Mouse (Mus musculus): Measurements from ENCODE around the gene Gpnmb. TPM values are rescaled to one million over a fixed set of nuclear protein-coding genes. Genes with fewer than 3 reads are reported as not detected.

The Gpnmb gene
- polyA plus RNA-seq, 1 experiment: 2.6 TPM

DNA sequence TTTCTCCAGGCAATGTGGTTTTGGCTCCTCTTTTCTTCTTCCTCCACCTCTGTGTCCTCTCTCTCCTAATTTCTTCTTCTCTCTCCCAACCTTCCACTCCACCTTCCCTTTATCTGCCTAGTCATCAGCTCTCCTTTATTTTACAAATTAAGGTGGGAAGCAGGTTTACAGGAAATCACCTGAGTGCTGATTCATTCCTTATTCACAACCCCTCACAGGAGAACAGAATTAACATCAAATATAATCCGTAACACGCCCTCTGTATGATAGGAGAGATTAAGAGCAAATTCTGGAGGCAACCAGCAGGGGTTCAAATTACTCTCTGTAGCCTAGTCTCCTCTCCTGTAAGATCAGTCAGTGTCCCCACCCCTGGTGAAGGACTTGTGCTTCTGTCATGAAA, 14.0 kb upstream of the Gpnmb start:
- Histone ChIP-seq H3K4me1 (ENCODE audit: control insufficient read depth, insufficient read depth, low read length) (peaks cover 9% of the 10 kb centered on the region), H3K4me3 (replicated peaks; ENCODE audit: control insufficient read depth, low read depth, low read length) (no peak overlapping the region), H3K27ac (ENCODE audit: control insufficient read depth, insufficient read depth, low read depth, low read length, poor library complexity) (no peak overlapping the region)
- TF ChIP-seq CTCF (IDR thresholded peaks at IDR 0.05; ENCODE audit: control insufficient read depth, insufficient read depth, low read length) (no peak), POLR2A (IDR thresholded peaks at IDR 0.05; ENCODE audit: borderline replicate concordance, control insufficient read depth, low read depth, low read length) (no peak)
- WGBS: 71% methylated on average over 2 of the region's 2 CpGs

DNA sequence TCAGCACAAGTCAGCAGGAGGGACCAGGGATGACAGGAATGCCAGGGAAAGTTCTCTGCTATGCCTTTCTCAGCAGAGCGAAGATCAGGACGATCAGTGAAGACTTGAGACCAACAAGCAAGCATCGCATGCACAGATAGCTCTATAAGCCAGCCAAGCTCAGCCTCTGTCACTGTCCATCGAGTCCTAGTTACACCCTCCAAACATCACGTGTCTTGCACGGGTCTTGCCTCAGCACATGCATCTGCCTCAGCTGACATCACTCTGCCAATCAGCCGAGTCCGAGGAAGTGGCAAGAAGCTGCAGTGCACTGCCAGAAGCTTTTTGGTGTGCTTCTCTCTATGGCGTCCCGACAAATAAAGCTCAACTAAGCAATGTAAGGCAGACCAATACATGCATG, 13.0 kb upstream of the Gpnmb start:
- TF ChIP-seq CTCF (IDR thresholded peaks at IDR 0.05; ENCODE audit: control insufficient read depth, insufficient read depth, low read length) (no peak), POLR2A (IDR thresholded peaks at IDR 0.05; ENCODE audit: borderline replicate concordance, control insufficient read depth, low read depth, low read length) (no peak)
- no peak overlapping the region for H3K4me3 ChIP-seq (replicated peaks; ENCODE audit: control insufficient read depth, low read depth, low read length)
- WGBS: 64% methylated on average over 10 of the region's 10 CpGs
- no peak overlapping the region for H3K27ac ChIP-seq (ENCODE audit: control insufficient read depth, insufficient read depth, low read depth, low read length, poor library complexity)
- H3K4me1 ChIP-seq (ENCODE audit: control insufficient read depth, insufficient read depth, low read length): peaks cover 9% of the 10 kb centered on the region

DNA sequence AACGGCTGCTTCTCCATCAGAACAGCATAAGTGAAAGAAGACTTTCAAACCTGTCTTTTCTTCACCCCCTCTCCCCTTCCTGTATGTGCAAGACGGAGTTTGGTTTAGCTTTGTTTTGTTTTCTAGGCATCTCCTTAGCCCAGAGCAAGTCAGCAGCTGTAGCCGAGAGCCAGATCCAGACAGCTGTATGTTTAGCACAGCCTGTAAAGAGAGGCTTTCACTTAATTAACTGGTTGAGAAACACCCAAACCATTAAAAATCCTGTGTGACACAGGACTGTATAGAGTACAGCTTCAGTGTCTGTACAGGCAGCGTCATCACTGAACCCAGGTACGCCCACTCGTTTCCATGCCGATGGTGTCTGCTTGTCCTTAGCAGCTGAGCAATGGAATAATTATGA, 11.1 kb upstream of the Gpnmb start:
- H3K4me3 ChIP-seq (replicated peaks; ENCODE audit: control insufficient read depth, low read depth, low read length): no peak overlapping the region
- H3K4me1 ChIP-seq (ENCODE audit: control insufficient read depth, insufficient read depth, low read length): peaks cover 9% of the 10 kb centered on the region
- TF ChIP-seq POLR2A (IDR thresholded peaks at IDR 0.05; ENCODE audit: borderline replicate concordance, control insufficient read depth, low read depth, low read length) (no peak), CTCF (IDR thresholded peaks at IDR 0.05; ENCODE audit: control insufficient read depth, insufficient read depth, low read length) (no peak)
- WGBS: 77% methylated on average over 7 of the region's 7 CpGs
- H3K27ac ChIP-seq (ENCODE audit: control insufficient read depth, insufficient read depth, low read depth, low read length, poor library complexity): no peak overlapping the region

DNA sequence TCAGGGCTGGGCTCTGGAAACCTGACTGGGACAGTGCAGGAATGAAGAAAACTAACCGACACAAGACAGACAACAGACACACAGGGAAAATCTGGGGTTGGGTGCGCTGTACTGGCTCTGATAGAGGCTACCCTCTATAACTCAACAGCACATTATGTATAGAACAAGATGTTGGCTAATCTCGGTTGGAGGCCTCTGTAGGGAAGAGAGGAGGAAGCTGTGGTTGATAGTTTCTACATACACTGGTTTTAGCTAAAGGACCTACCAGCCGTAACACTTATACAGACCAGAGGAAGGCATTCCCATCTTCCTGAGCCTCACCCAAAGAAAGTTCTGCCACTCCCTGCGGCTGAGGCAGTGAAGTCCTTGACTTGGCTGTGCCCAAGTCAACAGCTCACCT, 9.8 kb upstream of the Gpnmb start:
- Histone ChIP-seq H3K4me1 (ENCODE audit: control insufficient read depth, insufficient read depth, low read length) (peaks cover 9% of the 10 kb centered on the region), H3K4me3 (replicated peaks; ENCODE audit: control insufficient read depth, low read depth, low read length) (no peak overlapping the region), H3K27ac (ENCODE audit: control insufficient read depth, insufficient read depth, low read depth, low read length, poor library complexity) (peak overlapping the region; percentile 36; the same call in 1 of the 2 replicates)
- TF ChIP-seq CTCF (IDR thresholded peaks at IDR 0.05; ENCODE audit: control insufficient read depth, insufficient read depth, low read length) (no peak), POLR2A (IDR thresholded peaks at IDR 0.05; ENCODE audit: borderline replicate concordance, control insufficient read depth, low read depth, low read length) (no peak)
- WGBS: 19% methylated on average over 5 of the region's 5 CpGs

DNA sequence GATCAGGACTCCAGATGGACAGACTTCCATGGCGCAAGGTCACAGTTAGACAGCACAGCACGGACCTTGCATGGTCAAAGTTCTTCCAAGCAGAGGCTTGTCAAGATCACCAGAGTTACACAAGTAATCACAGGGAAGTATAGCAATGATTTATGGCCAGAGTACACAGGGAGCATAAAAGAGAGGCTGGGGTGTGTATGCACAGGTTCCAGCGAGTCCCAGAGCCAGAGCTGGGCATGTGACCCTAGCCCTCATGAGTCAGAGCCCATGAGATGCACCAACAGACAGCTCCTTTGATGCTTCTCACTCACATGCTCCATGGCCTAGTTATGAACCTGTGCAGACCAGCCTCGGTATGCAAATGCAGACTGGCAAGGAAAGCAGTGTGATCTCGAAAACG, 8.3 kb upstream of the Gpnmb start:
- no peak overlapping the region for H3K4me3 ChIP-seq (replicated peaks; ENCODE audit: control insufficient read depth, low read depth, low read length)
- no peak overlapping the region for H3K27ac ChIP-seq (ENCODE audit: control insufficient read depth, insufficient read depth, low read depth, low read length, poor library complexity)
- H3K4me1 ChIP-seq (ENCODE audit: control insufficient read depth, insufficient read depth, low read length): peaks cover 10% of the 10 kb centered on the region
- WGBS: 72% methylated on average over 6 of the region's 6 CpGs
- TF ChIP-seq POLR2A (IDR thresholded peaks at IDR 0.05; ENCODE audit: borderline replicate concordance, control insufficient read depth, low read depth, low read length) (no peak), CTCF (IDR thresholded peaks at IDR 0.05; ENCODE audit: control insufficient read depth, insufficient read depth, low read length) (no peak)

DNA sequence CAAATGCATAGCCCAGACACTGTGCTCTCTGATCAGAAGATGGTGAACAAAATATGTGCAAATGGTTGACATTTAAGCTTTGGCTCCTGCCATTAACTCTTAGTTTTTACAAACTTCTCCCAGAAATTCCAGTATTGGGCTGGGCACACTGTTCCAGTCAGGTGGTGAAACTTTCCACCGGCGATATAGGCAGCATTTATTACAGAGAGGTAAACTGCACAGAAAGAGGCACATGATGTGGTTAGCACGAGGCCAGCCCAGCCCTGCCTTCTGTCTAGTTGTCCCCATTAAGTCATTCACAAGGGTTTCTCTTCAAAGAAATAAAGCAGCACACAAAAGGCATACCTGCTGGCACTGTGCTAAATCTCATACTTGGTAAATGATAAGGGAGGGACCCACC, 7.6 kb upstream of the Gpnmb start:
- 81% methylated on average over 3 of the region's 3 CpGs for WGBS
- H3K27ac ChIP-seq (ENCODE audit: control insufficient read depth, insufficient read depth, low read depth, low read length, poor library complexity): no peak overlapping the region
- H3K4me3 ChIP-seq (replicated peaks; ENCODE audit: control insufficient read depth, low read depth, low read length): no peak overlapping the region
- no peak for TF ChIP-seq CTCF (IDR thresholded peaks at IDR 0.05; ENCODE audit: control insufficient read depth, insufficient read depth, low read length)
- TF ChIP-seq POLR2A (IDR thresholded peaks at IDR 0.05; ENCODE audit: borderline replicate concordance, control insufficient read depth, low read depth, low read length): no peak
- H3K4me1 ChIP-seq (ENCODE audit: control insufficient read depth, insufficient read depth, low read length): peaks cover 10% of the 10 kb centered on the region

DNA sequence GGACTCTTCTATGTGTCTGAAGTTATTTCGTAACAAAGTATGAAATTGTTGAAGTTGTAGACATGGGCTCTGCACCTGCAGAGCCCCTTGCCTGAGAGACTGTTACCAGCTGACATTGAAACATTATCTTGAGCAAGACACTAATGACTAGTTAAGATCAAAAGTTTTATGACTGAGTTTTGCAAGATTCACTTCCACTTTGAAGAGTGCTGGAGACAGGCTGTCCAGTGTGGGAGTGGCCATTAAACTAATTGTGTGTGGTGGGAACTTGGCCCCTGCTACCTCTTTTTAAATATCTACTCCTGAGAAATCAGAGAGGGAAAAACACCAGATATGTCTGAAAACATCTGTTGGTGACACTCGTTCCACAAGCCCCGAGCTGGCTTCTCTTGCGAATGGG, 5.1 kb upstream of the Gpnmb start:
- Histone ChIP-seq H3K4me3 (replicated peaks; ENCODE audit: control insufficient read depth, low read depth, low read length) (no peak overlapping the region), H3K4me1 (ENCODE audit: control insufficient read depth, insufficient read depth, low read length) (peaks cover 8% of the 10 kb centered on the region; the same call in 1 of the 2 replicates), H3K27ac (ENCODE audit: control insufficient read depth, insufficient read depth, low read depth, low read length, poor library complexity) (no peak overlapping the region)
- 48% methylated on average over 4 of the region's 4 CpGs for WGBS
- no peak for TF ChIP-seq CTCF (IDR thresholded peaks at IDR 0.05; ENCODE audit: control insufficient read depth, insufficient read depth, low read length)
- no peak for TF ChIP-seq POLR2A (IDR thresholded peaks at IDR 0.05; ENCODE audit: borderline replicate concordance, control insufficient read depth, low read depth, low read length)

DNA sequence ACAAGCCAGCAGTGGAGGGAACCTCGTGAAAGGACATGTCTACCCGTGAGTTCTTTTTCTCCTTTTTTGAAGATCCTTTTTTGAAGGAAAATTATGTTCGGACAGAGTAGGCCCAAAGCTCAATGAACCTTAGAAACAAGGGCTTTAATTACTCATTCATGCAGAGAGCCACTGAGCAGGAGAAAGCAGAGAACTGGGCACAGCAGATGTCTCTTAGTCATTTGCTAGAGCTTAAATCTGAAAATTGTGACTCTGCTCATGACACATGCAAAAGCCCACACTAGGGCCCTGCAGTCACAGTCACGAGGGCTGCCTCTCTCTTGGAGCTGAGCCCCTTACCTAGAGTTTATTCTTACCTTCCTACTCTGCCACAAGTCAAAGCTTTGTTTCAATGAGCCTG, 3.6 kb upstream of the Gpnmb start:
- 71% methylated on average over 4 of the region's 4 CpGs for WGBS
- H3K4me1 ChIP-seq (ENCODE audit: control insufficient read depth, insufficient read depth, low read length): peaks cover 6% of the 10 kb centered on the region
- no peak overlapping the region for H3K4me3 ChIP-seq (replicated peaks; ENCODE audit: control insufficient read depth, low read depth, low read length)
- no peak for TF ChIP-seq CTCF (IDR thresholded peaks at IDR 0.05; ENCODE audit: control insufficient read depth, insufficient read depth, low read length)
- TF ChIP-seq POLR2A (IDR thresholded peaks at IDR 0.05; ENCODE audit: borderline replicate concordance, control insufficient read depth, low read depth, low read length): no peak
- no peak overlapping the region for H3K27ac ChIP-seq (ENCODE audit: control insufficient read depth, insufficient read depth, low read depth, low read length, poor library complexity)

DNA sequence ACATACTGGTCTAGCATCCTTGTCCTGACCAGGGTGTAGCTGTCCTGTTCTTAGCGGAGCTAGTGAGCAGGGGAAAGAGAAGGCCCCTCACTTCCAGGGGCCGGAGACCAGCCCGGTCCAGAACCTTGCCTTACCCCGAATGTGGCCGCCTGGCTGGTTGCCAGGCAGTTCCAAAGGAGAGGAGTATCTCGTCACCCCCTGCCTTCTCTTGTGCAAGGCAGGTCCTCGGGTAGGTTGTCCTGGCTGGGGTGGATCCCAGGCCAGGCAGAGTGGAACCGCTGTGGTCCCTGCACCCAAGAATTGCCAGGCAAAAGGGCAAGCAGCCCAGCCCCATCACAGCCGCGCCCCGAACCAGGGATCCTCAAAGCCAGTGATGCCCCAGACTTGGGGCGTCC, 919 bp downstream of the Gpnmb start:
- 64% methylated on average over 12 of the region's 12 CpGs for WGBS
- Histone ChIP-seq H3K4me1 (ENCODE audit: control insufficient read depth, insufficient read depth, low read length) (peaks cover 5% of the 10 kb centered on the region), H3K27ac (ENCODE audit: control insufficient read depth, insufficient read depth, low read depth, low read length, poor library complexity) (no peak overlapping the region), H3K4me3 (replicated peaks; ENCODE audit: control insufficient read depth, low read depth, low read length) (no peak overlapping the region)
- no peak for TF ChIP-seq CTCF (IDR thresholded peaks at IDR 0.05; ENCODE audit: control insufficient read depth, insufficient read depth, low read length)
- no peak for TF ChIP-seq POLR2A (IDR thresholded peaks at IDR 0.05; ENCODE audit: borderline replicate concordance, control insufficient read depth, low read depth, low read length)
